Mouse (Mus musculus): ENCODE measurements around the gene Med24. TPM values are rescaled to one million over a fixed set of nuclear protein-coding genes. Genes with fewer than 3 reads are reported as not detected.
A peak's percentile ranks its signal among the peaks of the same experiment; 100 is the strongest.
"Not testable (repeated sequence)": the region's sequence is repeated elsewhere in the genome, so short reads cannot be mapped to it uniquely, and the experiment has no call there.

Gene Med24
- polyA plus RNA-seq, 3 experiments from 2014 or later = 23.8 to 32.5 (median 28.3) TPM

DNA sequence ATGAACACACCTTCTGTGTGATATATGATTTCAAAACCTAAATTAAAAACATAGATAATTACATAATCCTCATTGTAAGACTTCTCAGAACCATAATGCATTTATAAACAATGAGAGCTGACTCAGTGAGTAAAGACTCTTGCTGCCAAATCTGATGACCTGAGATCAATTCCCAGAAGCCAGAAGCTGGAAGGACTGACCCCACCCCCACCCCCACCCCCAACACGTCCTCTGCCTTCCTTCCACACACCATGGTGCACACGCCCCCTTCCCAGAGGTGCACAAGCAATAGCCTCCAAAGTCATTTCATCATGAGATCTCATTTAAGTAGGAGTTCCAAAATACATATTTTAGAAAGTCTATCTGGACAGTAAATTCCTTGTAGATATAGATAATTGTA lies 8.5 kb downstream of the Med24 start:
- no peak for ATAC-seq

DNA sequence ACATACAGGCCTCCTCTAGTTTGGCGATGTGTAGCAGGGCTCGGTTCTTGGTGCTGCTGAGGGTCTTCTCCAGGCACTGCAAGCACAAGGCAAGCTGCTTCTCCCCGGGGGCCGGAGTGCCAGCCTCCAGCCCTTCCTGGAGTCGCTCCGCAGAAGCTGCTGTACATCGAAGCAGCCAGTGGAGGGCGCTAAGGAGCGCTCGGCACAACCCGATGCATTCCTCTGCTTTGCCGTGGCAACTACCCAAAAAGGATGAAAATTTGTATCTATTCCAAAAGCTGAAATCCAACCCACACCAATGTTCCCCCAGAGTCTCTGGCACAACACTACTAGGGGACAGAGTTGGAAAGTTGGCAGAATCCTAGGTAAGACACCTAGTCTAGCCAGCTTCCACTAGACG lies 11.3 kb downstream of the Med24 start:
- ATAC-seq = no peak

DNA sequence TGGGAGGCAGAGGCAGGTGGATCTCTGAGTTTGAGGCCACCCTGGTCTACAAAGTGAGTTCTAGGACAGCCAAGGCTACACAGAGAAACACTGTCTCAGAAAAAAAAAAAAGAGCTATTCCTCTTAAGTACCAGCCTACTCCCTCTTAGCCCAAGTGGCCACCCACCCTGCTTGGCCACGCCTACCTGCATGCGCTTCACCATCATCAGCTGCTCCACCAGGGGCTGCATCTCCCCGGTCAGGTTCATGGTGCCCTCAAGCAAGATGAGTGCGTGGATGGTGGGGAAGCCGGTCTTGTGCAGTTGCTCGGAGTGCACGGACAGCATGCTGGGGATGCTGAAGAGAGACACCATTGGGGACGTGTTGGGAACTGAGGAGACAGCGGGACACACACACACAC lies 13.3 kb downstream of the Med24 start:
- no peak for ATAC-seq

DNA sequence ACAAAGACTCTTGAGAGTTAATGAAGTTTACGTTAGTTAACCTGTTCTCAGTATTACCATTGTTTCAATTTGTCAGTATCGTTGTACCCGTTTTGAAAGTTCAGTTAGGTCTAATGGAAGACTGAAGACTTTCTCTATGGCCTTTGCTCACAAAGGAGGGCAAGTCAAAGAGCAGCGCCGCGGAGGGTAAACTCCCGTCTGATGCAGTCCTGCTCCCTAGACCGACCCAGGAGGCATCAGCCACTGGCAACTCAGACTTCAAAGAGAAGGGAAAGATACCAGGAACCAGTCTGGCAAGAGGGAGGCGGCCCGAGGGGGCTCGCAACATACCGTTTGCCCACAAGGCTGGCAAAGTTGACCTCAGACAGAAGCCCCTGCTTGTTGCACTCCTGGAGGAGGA lies 15.5 kb downstream of the Med24 start:
- ATAC-seq = no peak

DNA sequence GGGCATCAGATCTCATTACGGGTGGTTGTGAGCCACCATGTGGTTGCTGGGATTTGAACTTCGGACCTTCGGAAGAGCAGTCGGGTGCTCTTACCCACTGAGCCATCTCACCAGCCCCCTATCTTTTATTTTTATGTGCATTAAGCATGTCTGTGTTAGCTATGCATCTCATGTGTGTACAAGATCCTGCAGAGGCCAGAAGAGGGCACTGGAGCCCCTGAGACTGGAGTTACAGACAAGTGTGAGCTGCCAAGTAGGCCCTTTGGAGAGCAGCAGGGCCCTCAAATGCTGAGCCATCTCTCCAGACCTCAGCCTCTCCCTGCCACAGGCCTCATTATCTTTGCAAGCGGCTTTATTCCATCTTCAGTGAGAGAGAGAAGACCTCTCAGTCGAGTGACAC lies 17.2 kb downstream of the Med24 start:
- not testable (repeated sequence) for ATAC-seq

DNA sequence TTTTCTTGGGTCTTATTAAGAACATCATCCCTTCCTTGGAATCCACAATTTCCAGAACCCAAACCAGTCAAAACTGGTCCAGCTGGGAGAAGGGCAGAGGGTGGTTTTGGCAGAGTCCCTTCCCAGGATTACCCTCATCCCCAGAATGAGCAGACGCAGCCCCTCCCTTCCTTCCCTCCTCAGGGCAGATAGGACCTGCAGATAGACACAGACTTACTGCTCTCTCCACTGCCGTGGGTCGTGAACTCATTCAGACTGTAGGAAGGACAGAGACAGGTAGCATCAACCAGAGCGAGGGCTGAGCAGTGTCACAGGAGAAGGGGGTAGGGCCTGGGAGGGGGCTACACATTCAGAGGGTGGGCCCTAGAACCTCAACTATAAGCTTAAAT lies 18.2 kb downstream of the Med24 start:
- no peak for ATAC-seq

DNA sequence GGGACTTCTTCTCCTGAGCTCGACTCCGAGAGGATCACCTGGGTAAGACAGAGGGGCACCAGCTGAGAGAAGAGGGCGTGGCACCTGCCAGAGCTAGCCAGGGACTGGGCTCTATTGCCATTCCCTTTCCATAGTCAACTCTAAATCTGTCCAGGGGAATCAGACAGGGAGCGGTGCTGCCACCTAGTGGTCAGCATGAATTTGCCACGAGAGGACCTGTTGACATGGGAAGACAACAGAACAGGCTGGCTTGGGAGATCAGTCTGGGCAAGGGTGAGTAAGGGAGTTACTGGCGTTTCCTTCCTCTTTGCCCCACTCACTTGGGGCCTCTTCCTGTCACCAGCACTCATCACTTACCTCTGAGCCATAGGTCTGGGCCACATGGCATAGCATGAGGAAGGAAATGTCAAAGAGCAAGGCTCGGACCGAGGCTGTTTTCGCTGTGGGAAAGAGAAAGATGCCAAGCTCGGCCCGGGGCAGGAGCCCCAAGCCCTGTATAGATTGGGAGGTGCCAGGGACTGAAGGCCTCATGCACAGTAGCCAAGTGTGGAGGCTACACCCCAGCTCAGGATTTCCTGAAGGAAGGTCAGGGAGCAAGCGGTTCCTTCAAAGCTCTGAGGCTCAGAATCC lies 18.7 kb downstream of the Med24 start:
- ATAC-seq = no peak

DNA sequence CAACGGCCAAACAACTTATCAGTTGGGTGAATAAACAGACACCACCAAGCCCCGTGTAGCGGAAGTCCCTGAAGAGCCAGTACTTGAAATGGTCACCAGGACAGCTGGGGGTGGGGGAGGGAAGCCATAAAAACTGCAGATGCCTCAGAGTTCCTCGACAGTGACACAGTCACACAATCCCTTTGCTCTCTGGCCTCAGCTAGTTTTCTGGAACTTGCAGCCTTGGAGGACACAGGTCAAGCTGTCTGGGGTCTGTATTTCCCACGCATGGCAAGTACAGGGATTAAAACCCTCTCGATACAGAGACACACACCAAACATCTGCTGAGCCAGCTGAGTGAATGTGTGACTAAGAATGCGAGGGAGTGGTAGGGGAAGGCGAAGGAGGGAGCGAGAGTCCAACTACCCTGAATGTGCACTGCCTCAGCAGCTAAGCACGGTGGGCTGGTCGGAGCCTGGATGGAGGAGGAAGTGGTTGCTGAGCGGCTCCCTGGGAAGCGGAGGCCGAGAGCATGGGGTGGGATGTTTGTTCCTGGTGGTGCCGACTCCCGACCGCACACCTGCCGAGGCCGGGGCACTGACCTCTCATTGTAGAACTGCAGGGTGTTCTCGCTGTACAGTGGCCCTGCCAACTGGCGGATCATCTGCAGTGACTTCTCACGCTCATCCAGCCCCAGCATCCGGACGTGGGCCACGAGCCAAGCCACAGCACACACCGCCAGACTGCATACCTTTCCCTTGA lies 20.1 kb downstream of the Med24 start:
- no peak for ATAC-seq

DNA sequence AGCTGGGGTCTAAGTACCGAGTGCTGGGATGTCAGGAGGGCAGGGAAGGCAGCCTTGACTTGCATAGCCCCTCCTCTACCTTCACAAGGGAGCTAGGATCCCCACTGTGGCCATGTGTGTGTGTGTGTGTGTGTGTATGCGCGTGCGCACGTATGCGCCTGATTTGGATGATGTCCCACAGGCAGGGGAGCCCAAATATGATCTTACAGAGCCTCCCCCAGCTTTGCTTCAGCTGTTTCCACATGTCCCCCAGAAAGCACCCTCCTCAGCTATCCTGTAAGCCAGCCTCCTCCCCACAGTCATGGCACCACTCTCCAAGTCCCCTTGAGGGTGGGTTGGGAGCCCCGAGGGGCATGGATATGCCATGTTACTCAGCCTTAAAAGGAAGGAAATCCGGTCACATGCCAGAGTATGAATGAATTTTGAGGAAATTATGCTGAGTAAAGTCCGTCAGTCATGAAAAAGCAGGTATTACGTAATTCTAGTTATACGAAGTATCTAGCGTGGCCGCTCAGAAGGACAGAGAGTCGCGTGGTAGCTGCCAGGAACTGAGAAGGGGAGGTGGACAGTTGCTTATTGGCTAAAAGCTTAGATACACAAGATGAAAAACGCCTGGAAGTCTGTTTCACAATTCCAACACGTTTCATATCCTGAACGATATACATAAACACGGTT lies 20.8 kb downstream of the Med24 start:
- ATAC-seq = no peak

DNA sequence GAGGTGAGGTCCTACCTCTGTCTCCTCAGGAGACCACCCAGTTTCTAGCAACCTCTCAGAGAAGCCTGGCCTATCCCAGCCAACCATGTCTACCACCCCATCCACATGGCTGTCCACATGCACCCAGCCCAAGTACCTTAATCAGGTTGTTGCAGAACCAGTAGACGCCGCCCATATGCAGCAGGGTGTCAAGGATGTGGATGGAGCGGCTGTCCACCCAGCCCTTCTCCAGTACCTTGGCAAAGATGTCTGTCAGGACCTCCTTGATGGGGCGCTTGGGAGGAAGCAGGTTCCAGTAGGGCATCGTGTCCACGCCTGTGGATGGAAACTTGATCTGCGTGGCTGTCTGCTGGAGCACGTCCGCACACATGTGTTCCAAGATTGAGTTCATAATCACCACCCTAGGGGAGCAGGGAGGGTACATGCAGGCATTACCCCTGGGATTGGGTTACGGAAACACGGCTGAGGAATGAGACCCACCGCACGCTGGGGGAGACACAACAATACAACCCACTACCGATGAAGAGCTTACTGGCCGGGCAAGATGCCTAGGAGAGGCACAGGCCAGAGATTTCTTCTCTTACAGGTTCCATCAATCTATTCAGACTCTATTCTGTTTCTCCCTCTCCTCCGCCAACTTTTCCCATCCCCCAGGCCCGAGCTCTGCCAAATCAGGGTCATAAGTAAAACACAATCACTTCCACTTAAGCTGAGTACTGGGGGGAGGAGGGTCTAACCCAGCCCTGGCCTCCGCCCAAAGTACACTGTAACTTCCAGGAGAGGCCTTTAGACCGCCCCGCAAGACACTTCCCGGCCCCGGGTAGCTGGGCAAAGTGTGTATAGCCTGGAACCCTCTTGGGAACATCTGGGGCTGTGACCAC lies 21.6 kb downstream of the Med24 start:
- ATAC-seq = no peak

DNA sequence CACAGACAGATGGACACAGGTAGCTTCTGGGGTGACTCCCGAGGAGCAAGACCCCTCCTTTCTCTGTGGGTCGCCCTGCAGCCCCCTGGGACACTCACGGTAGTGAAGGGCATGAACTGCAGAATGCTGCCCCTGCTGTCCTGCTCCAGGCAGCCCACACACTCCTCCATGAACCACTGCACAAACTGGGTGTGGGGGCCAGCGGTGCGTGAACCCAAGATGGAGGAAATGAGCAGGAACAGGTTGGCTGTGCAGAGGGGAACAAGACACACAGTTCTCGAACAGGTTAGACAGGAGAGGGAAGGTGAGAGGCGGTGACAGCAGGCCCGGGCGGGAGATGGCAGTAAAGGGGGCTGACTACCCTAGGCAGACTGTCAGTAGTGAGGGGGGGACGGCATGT lies 24.2 kb downstream of the Med24 start:
- no peak for ATAC-seq

DNA sequence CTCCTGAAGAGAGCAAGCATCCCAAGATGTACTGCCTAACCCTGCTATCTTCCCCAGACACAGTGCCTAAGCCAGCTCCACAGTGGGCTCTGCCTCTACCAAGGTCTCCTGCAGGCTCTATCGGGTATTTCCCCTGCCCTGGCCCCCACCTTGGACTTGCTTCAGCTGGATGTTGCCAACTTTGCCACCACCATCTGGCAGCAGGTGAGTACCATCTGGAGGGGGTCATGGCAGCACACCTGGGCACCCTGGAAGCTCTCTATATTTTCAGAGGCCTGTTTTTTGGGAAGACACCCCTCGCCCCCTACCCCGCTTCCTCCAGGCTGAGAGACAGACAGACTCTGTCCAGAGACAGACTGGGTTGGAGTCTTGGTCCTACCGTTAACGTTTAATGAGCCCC lies 26.9 kb downstream of the Med24 start:
- ATAC-seq = no peak

DNA sequence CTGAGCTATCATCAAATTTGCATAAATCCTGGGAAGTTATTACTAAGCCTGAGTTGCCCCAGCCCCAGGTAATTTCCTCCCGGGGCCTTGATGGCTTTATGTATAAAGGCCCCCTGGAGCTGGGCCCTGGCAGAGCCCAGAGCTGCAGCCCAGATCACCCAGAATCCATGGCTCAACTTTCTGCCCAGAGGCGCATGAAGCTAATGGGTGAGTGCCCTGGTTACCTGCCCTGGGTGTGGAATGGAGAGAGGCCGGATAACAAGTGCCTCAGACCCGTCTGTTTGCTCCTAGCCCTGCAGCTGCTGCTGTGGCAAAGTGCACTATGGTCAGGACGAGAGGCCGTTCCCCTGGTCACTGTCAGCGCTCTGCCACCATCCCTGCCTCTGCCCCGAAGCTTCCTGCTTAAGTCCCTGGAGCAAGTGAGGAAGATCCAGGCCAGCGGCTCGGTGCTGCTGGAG lies 28.0 kb downstream of the Med24 start, which contains the start of gene Csf3:
TSS of gene Csf3 (plus strand) at position 51 of the 458 bp plus-strand sequence.
- ATAC-seq = no peak

DNA sequence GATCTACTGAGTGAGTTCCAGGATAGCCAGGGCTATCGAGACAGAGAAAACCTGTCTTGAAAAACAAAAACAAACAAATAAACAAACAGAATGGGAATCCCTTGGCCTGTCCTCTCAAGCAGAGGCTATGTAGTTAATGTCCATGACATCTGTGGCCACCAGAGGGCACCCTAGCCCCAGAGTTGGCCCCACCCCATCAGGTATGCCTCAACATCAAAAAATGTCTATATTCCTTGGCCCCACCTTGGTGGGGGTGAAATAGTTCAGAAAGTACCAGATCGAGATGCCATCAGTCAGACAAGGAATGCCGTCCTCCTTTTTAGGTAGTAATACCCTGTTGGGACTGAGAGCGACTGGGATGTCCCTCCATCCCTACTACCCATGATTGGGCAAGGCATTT lies 29.3 kb downstream of the Med24 start:
- peak; percentile 75 for ATAC-seq

DNA sequence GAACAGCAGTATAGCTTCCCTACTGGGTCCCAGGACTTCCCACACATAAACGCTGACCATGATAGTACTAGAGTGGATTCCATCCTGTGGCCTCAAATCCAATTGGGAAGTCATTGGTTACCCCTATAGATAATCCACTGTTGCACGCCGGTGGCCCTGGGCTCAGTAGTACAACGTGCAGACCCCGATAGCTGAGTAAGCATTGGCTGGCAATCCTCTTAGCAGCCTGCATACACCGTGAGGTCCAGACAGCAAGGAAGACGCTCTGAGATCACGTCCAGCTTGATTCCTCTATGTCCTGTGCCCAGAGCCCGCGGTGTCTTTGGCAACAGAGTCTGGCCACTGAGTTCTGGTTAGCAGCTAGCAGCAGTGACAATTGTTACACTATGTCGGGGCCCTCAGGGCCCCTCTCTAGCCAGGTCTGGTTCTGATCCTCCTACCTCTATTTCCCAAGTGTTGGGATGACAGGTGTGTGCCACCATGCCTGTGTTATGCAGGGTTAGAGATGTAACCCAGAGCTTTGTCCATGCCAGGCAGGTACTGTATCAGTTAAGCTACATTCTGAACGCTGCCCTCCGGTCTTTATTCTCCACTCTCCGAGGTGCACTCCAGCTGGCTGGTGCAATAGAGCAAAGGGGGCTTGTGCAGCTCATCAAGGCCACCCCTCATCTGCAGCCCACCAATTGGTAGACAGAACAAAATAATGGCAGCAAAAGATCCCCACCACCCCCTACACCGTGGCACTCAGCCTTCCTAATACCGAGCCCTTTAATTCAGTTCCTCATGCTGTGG lies 30.2 kb downstream of the Med24 start:
- no peak for ATAC-seq

DNA sequence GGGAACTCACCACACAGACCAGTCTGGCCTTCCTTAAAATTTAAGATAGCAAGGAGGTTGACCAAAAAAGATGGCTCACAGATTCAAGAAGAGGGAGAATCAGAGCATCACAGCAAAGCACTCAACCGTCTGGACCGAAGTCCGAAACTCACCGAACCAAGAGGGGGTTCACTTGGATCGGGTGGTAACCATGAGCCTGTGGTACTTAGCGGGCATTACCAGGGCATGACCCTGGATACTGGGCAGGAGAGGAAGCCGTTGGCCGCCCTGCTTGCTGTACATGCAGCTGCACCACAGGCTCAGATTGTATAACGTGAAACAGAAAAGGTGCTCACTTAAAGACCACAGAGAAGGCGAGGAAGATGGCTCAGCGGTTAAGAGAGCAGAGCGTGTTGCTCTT lies 32.0 kb downstream of the Med24 start:
- no peak for ATAC-seq

DNA sequence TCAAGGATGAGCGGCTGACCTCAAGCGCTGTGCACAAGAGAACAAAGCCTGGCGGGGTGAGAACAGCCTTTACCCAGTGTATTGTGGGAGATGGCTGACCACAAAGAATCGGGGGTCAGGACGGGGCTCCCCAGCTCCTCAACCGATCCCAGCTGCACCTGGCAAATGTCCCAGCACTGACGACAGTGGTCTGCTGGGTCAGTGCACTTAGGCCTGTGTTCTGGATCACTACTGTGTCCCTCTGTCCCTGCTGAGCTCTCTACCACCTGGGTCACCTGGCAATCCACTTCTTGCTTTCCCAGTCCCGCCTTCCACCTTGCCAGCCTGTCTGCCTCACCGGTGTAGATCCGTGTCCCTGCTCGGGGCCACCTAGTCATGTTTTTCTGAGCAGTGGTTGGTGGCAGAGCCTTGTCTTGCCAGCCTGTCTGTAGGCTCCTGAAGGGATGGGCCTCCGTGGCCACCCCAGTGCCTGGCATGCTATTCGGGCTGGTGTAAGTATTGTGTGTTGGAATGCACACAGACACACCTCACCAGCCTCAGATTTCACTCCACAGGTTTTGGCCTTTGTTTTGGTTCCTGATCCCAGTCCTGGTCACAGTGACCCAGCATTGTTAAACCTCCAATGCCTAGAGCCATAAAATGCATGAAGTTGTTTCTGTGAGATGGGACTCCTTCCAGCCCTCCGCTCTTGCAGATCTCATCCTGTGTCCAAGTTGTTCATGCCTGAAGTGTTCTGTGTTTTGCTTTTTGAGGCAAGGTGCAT lies 32.6 kb downstream of the Med24 start:
- no peak for ATAC-seq

DNA sequence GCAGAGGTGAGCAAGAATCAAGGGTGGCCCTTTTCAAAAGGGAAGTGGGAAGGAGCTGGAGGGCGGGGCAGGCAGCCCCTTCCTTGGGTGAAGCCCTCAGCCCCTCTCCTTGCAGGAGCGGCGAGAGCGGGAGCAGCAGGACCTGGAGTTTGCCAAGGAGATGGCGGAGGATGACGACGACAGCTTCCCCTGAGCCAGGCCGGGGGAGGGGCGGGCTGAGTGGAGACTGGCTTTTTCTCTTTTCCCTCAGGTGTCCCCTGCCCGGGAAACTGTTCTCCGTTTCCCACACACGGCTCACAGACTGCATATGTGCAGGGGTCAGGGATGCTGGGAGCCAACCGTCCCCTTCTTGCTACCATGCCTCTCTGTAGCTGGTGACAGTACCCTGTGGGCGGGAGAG lies 33.8 kb downstream of the Med24 start:
- ATAC-seq = no peak

DNA sequence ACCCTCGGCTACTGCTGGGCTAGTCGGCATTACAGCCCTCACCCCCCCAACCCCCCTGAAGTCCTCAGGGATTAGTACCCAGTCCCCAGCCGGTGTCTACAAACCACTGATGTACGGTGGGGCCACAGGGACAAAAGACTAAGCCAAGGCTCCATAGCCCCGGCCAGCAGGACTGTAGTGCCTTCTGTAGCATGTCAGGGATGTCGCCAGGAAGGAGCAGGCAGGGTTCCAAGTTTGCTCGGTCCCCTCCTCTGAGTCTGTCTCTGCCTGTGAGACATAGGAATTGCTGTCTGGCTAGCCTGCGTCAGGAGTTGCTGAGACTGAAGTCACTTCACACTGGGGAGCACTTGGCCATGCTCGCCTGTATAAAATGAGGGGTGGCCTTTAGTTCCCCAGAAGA lies 34.9 kb downstream of the Med24 start:
- no peak for ATAC-seq

DNA sequence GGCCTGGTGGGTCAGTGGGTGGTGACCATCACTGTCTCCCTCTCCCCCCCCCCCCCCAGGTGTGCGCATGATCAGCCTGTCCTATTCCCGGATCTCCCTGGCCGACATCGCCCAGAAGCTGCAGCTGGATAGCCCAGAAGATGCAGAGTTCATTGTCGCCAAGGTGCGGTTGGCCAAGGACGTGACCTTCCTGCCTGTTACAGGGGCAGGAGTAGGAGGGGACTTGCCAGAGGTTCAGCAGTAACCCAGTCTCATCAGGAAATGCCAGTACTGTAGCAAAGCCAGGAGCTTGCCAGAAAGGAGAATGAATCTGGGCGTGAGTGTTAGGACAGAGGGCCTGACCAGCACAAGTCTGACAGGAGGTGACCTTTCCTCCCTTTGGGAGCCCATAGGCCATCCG lies 35.5 kb downstream of the Med24 start:
- no peak for ATAC-seq

DNA sequence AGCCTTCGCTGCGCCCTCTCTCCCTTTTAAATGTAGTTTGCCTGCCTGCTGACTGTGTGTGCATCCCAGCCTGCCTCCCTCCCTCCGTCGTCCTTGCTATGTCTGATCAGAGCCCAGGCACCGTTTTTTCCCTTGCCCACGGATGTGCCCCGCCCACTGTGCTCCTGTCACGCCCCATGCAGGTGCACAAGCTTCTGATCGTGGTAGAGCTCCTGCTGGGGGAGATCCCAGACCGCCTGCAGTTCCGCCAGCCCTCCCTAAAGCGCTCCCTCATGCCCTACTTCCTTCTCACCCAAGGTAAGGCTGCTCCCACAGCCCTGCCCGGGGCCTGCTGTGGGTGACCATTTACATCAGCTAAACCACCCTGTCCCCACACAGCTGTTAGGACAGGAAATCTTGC lies 36.0 kb downstream of the Med24 start:
- ATAC-seq = no peak

Data from inflammation-experienced regulatory T-cells, adult 6 months (primary cell).